Mouse (Mus musculus): ENCODE data around the gene Sell.

DNA sequence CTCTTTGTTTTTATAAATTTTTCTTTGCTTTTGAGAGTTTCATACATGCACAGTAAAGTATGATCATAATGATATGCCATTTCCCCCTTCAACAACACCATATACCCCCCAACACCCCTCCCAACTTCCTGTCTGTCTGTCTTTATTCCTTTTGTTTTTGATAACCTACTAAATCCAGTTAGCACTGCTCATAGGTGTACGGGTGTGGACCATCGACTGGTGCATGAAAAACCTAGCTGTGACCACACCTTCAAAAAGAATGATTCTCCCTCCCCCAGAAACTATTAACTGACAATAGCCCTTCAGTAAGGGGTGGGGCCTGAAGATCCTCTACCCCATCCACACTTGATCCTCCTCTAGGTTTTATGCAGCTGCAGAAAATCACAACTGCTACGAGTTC, 2.0 kb downstream of the Sell start:
- TF ChIP-seq CTCF (IDR thresholded peaks at IDR 0.05; ENCODE audit: low read depth, low read length) (no peak), POLR2A (IDR thresholded peaks at IDR 0.05; ENCODE audit: borderline replicate concordance, low read depth, low read length) (no peak)
